Mouse (Mus musculus) ES-E14 (cell line): Measurements from ENCODE around the gene Enah. TPM values are rescaled to one million over a fixed set of nuclear protein-coding genes. Genes with fewer than 3 reads are reported as not detected.

Experiments
- DNase-seq: peaks from one replicate; pipeline ENCODE4 v3.0.0-alpha.2; 2013; ENCODE audit warnings: low read depth, low spot score
- H3K27ac ChIP-seq: 2 replicates; pipeline ENCODE4 v1.5.1; 2012; ENCODE audit warnings: low read depth, mild to moderate bottlenecking, low read length, moderate library complexity, mixed read lengths; ENCODE audit not compliant: poor library complexity, insufficient read depth, severe bottlenecking
- H3K36me3 ChIP-seq: 2 replicates; pipeline ENCODE4 v1.6.1; 2012; ENCODE audit warnings: mild to moderate bottlenecking, low read length, moderate library complexity, mixed read lengths; ENCODE audit not compliant: control insufficient read depth, poor library complexity, insufficient read depth, severe bottlenecking
- H3K4me1 ChIP-seq, 2 experiments: fragments of 150-350 bp in 1 of 2; sonication (generic) in 1 of 2; 2 replicates each; pipeline ENCODE4 v1.6.1; 2012; ENCODE audit warnings: low read length in 2 of 2, mild to moderate bottlenecking in 1 of 2, mixed read lengths in 1 of 2; ENCODE audit not compliant: control insufficient read depth in 2 of 2, insufficient read depth in 2 of 2, poor library complexity in 1 of 2
- H3K4me3 ChIP-seq, 2 experiments: fragments of 150-350 bp in 1 of 2; sonication (generic) in 1 of 2; 2 replicates each; pipeline ENCODE4 v1.5.1; 2012; ENCODE audit warnings: low read length in 2 of 2, low read depth in 1 of 2, mild to moderate bottlenecking in 1 of 2, mixed read lengths in 1 of 2; ENCODE audit not compliant: insufficient read depth in 1 of 2, poor library complexity in 1 of 2, severe bottlenecking in 1 of 2
- H3K9ac ChIP-seq: 2 replicates; pipeline ENCODE4 v1.6.1; 2012; ENCODE audit warnings: low read depth, mild to moderate bottlenecking, low read length, mixed read lengths; ENCODE audit not compliant: poor library complexity, insufficient read depth, severe bottlenecking
- H3K9me3 ChIP-seq: fragments of 150-350 bp; sonication (generic); 2 replicates; pipeline ENCODE4 v1.6.1; 2012; ENCODE audit warnings: low read depth, mild to moderate bottlenecking, low read length; ENCODE audit not compliant: control insufficient read depth, insufficient read depth
- CHD2 ChIP-seq: IDR thresholded peaks from 2 replicates; pipeline ENCODE4 v1.6.1; 2014; ENCODE audit warnings: mild to moderate bottlenecking, low read depth, low read length, inconsistent platforms
- HCFC1 ChIP-seq: IDR thresholded peaks from 2 replicates; pipeline ENCODE4 v1.6.1; 2012; ENCODE audit warnings: low read length, inconsistent platforms, borderline replicate concordance; ENCODE audit not compliant: insufficient read depth
- MAFK ChIP-seq: IDR thresholded peaks from 2 replicates; pipeline ENCODE4 v1.6.1; 2014; ENCODE audit warnings: mild to moderate bottlenecking, low read depth, low read length, inconsistent platforms; ENCODE audit not compliant: insufficient read depth
- ZC3H11A ChIP-seq: IDR thresholded peaks from 2 replicates; pipeline ENCODE4 v1.6.1; 2012; ENCODE audit warnings: low read depth, mild to moderate bottlenecking, inconsistent platforms, low read length, borderline replicate concordance
- ZNF384 ChIP-seq: IDR thresholded peaks from 2 replicates; pipeline ENCODE4 v1.6.1; 2012; ENCODE audit warnings: low read depth, low read length, inconsistent platforms
- in situ Hi-C, 2 experiments: fragments of 600-800 bp; cut with MboI; formaldehyde crosslinking; loops; one replicate each; pipeline ENCODE4 v1.15.1; 2025; ENCODE audit warnings: low sequenced_read_pairs in 2 of 2, inconsistent platforms in 1 of 2; ENCODE audit not compliant: unreplicated experiment in 2 of 2
- total RNA-seq: library from RNA; depleted of rRNA; stranded (reverse); fragments of 300-350 nt; gene quantifications from 2 replicates; pipeline ENCODE4 v1.2.3, GENCODE M21; 2012

The Enah gene
- total RNA-seq, 1 experiment: 331 TPM

- TF ChIP-seq ZC3H11A: no peak
- peak; percentile 80 for TF ChIP-seq ZNF384
- TF ChIP-seq MAFK: no peak
- 0 out of 2 replicates have a peak, but pooled peaks have one; percentile 46 for TF ChIP-seq CHD2
- in situ Hi-C loops: no loop called here
- Histone ChIP-seq H3K9ac (no peak overlapping the region), H3K4me1 (peaks cover 21 to 24% of the 10 kb centered on the region in 2 experiments), H3K27ac (peak overlapping the region; percentile 100), H3K9me3 (no peaks in the 10 kb centered on the region), H3K4me3 (peak overlapping the region; percentile 11 to 53; a peak in 2 of 4 replicates), H3K36me3 (no peaks in the 10 kb centered on the region)
- DNase-seq: peak; percentile 77
These were observed 10.3 kb upstream of the Enah start for GRCm38 (mm10) chr1:182029989-182030649.

- peak; percentile 48 for DNase-seq
- H3K27ac ChIP-seq: peak overlapping the region; percentile 95
- TF ChIP-seq ZC3H11A: no peak
- peak; percentile 30; the same call in 1 of the 2 replicates for TF ChIP-seq HCFC1
- in situ Hi-C loops: no loop called here
- H3K9ac ChIP-seq: peak overlapping the region; percentile 72
- H3K36me3 ChIP-seq: no peaks in the 10 kb centered on the region
- peak overlapping the region; percentile 5 to 64 for H3K4me3 ChIP-seq
- peaks cover 16 to 18% of the 10 kb centered on the region in 2 experiments for H3K4me1 ChIP-seq
- no peaks in the 10 kb centered on the region for H3K9me3 ChIP-seq
These were observed 8.7 kb upstream of the Enah start for GRCm38 (mm10) chr1:182028231-182029210.

- DNase-seq: no peak
- Histone ChIP-seq H3K4me1 (peaks cover 13 to 16% of the 10 kb centered on the region in 2 experiments), H3K9ac (no peak overlapping the region), H3K9me3 (no peaks in the 10 kb centered on the region), H3K4me3 (no peak overlapping the region), H3K36me3 (no peaks in the 10 kb centered on the region), H3K27ac (no peak overlapping the region; the same call in 1 of the 2 replicates)
- TF ChIP-seq HCFC1: no peak
- TF ChIP-seq ZC3H11A: no peak
- TF ChIP-seq MAFK: no peak
- TF ChIP-seq ZNF384: no peak
- TF ChIP-seq CHD2: no peak
- in situ Hi-C loops: no loop called here
These were observed 7.7 kb upstream of the Enah start for GRCm38 (mm10) chr1:182027426-182027979.

- TF ChIP-seq ZC3H11A (no peak), CHD2 (no peak), MAFK (no peak), ZNF384 (no peak)
- Histone ChIP-seq H3K4me1 (peaks cover 9 to 13% of the 10 kb centered on the region in 2 experiments), H3K27ac (no peak overlapping the region), H3K9ac (no peak overlapping the region), H3K9me3 (no peaks in the 10 kb centered on the region), H3K36me3 (no peaks in the 10 kb centered on the region), H3K4me3 (no peak overlapping the region)
- DNase-seq: no peak
- in situ Hi-C loops: no loop called here
These were observed 7.0 kb upstream of the Enah start for GRCm38 (mm10) chr1:182026821-182027220.
